Mouse (Mus musculus): ENCODE results near the gene Myom1.

DNA sequence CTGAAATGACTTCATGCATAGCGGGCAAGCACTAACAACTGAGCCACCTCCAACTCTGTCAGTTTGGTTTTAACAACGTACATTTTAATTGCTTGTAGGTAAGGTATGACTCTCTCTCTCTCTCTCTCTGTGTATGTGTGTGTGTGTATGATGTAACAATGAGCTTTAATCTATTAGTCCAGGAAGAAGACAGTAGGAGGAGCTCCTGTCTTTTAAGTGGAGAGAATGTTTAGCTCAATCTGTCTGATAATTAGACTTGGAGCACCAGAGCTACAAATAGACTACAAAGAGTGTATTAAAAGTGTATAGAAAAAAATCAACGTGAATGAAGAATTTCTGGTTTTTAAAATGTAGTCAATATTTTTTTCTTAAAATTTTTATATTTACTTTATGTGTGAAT lies 6.2 kb downstream of the Myom1 start:
- no peak for TF ChIP-seq GATA1 (IDR thresholded peaks at IDR 0.05; ENCODE audit: low read length)
- no peak for TF ChIP-seq TAL1 (IDR thresholded peaks at IDR 0.05; ENCODE audit: low read length)

All from erythroblast, embryonic 14.5 days (primary cell).